Mouse (Mus musculus): Measurements from ENCODE around the gene Sp7.
A peak's percentile ranks its signal among the peaks of the same experiment; 100 is the strongest.
"Not testable (repeated sequence)": the region's sequence is repeated elsewhere in the genome, so short reads cannot be mapped to it uniquely, and the experiment has no call there.

The Sp7 gene

DNA sequence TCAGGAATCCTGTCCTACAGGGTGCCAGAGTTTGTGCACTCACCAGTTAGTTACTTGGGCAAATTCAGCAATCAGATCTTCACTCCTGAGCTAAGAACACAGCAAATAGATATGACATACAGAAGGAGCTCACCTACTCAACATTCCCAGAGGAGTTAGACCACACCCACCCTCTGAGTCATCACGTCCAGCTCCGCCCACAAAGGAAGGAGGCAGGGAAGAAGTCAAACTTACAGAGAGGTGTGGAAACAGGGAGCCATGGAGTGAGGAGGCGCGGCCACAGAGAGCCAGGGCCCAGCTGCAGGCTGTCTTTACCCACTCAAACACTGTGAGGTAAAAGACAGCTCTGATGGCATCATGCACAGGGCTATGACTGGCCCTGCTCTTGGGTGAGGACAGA lies 20.5 kb downstream of the Sp7 start:
- DNase-seq (ENCODE audit: low read depth, low spot score), result no peak

DNA sequence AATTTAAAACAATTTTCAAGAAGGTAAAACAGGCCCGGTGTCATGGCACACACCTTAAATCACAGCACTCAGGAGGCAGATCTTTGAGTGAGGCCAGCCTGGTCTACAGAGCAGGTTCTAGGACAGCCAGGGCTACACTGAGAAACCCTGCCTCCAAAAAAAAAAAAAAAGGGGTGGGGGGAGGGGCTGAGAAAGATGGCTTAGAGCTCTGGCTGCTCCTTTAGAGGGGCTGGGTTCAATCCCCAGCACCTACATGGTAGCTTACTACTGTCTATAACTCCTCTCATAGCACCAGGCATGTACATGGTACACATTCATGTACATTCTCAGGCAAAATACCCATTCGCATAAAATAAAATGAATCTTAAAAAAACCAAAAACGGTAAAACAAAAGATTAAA lies 22.5 kb downstream of the Sp7 start:
- DNase-seq (ENCODE audit: low read depth, low spot score), result no peak

DNA sequence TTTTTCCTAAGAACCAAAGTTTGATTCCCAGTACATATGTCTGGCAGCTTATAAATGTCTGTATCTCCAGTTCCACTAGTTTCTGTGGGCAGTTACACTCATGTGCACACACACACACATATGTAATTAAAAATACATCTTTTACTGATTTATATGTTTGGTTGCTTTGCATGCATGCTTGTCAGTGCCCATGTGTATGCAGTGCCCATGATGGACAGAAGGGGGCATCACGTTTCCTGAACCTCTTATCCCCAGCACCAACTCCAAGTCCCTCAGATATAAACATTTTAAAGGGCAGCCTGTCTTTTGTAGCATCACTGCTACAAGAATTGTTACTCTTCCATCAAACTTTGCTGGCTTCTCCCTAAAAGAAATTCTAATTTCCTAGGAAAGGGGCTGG lies 25.4 kb downstream of the Sp7 start:
- no peak for DNase-seq (ENCODE audit: low read depth, low spot score)

DNA sequence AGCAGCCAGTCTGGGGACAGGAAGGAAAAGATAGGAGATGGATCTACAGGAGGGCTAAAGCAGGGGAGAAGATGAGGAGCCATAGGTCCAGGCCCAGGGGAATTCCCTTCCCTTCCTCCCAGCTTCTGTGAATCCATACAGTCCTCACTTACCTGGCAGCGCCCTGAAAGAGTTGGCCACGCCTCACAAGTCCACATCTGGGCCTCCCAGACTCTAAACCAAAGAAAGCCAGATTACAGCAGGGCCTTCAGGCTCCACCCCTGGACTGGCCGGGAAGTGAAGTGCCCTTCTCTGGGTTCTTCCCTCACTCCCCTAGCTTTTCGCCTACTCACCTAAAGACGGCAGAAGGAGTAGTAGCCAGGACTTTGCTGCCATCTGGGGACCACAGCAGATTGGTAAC lies 27.4 kb downstream of the Sp7 start:
- no peak for DNase-seq (ENCODE audit: low read depth, low spot score)

DNA sequence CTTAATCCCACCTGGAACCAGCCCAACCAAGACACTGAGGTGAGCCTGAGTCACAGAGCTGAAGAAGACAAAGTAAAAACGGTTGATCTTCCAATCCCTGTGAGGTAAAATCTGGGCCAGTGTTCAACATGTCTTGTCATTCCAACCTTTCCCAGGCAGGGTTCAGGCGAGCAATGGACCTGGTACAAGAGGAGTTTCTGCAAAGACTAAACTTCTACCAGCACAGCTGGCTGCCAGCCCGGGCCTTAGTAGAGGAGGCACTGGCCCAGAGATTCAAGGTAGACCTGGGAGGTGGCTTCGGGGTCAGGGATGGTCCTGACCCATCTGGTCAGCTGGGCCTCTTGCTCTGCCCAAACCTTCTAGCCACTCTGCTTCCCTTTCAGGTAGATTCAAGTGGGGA lies 30.0 kb downstream of the Sp7 start:
- DNase-seq (ENCODE audit: low read depth, low spot score), result no peak

DNA sequence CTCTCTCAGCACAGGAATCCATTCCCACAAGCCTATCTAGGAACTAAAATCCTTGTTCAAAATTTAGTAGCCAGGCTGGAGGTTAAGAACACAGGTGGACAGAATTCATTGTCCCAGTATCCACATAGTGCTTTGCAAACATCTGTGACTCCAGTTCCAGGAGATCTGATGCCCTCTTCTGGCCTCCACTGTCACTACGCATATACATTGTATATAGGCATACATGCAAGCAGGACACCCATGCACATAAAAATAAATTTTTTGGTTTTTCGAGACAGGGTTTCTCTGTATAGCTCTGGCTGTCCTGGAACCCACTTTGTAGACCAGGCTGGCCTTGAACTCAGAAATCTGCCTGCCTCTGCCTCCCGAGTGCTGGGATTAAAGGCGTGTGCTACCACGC lies 31.1 kb downstream of the Sp7 start:
- not testable (repeated sequence) for DNase-seq (ENCODE audit: low read depth, low spot score)

DNA sequence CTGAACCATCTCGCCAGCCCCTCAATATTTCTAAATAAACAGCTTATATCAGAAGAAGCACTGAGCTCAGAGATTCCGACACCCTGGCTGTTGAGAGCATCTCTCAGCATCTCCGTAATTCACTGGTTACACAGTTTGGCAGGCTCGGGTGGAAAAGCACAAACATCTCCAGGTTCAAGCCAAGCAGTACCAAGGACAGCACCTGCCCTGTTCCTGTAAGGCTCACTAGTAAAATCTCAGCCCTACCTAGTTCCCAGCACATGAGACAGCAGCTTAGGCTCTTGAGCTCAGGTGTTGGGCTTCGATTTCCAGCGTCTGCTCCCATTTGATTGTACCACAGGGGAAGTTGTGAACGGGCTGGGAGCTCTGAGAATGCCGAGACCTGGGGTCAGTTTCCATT lies 31.7 kb downstream of the Sp7 start:
- DNase-seq (ENCODE audit: low read depth, low spot score), result no peak

DNA sequence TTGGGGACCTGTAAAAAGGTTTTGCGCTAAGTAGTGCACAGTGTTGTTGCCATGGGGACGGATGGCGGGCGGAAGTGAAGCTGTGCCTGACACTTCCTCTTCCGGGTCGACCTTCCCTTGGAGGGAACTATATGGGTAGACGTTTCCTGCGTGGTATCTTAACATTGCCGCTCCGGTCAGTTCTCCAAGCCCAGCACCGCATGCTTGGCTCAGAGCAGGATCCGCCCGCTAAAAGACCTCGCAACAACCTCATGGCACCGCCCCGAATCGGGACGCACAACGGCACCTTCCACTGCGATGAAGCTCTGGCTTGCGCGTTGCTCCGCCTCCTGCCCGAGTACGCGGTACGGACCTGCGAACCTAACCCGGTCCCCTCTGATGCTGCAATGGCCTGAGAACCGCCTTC lies 35.4 kb downstream of the Sp7 start, which contains the start of gene Myg1:
Gene Myg1 (plus strand): TSS at position 100 of the 406 bp plus-strand sequence.
- peak; percentile 73 for DNase-seq (ENCODE audit: low read depth, low spot score)

DNA sequence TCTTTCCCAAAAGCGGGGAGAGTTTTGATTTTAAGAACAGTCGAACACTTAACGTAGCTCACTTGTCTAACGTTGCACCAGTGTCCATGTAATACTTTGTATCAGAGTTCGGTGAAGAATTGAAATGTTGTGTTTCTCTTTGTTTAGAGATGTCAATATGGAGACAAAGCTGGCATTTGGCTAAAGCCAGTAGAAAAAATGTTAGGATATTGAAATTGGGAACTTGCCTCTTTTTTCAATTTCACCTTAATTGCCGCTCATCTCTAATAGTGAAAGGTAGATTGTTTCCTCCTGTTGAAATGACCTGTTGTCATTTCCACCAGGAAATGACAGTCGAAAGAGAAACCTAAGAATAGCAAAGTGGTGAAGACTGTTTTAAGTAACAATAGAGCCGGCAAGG lies 40.1 kb downstream of the Sp7 start:
- no peak for DNase-seq (ENCODE audit: low read depth, low spot score)

DNA sequence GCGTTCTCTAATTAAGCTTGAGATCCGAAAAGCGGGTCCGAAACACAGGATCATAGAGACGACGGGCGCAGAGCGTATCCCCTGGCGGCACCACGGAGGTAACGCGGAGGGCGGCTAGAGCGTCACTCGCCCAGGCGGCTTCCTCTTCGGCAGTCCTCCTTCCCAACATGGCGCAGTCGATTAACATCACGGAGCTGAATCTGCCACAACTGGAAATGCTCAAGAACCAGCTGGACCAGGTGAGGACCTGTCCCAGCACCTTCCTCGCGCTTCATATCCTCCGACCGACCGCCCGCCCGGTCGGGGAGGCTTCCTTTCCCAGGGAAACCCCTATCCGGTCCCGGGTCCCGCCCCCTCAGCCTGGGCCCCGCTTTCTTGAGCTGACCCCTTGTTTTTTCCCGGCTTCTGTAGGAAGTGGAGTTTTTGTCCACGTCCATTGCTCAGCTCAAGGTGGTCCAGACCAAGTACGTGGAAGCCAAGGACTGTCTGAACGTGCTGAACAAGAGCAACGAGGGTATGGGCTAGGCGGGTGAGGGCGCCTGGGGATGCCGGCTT lies 40.9 kb downstream of the Sp7 start, which contains the start of gene Pfdn5:
Gene Pfdn5 (plus strand): TSS at position 95 of the 555 bp plus-strand sequence.
- peak; percentile 71 for DNase-seq (ENCODE audit: low read depth, low spot score)

DNA sequence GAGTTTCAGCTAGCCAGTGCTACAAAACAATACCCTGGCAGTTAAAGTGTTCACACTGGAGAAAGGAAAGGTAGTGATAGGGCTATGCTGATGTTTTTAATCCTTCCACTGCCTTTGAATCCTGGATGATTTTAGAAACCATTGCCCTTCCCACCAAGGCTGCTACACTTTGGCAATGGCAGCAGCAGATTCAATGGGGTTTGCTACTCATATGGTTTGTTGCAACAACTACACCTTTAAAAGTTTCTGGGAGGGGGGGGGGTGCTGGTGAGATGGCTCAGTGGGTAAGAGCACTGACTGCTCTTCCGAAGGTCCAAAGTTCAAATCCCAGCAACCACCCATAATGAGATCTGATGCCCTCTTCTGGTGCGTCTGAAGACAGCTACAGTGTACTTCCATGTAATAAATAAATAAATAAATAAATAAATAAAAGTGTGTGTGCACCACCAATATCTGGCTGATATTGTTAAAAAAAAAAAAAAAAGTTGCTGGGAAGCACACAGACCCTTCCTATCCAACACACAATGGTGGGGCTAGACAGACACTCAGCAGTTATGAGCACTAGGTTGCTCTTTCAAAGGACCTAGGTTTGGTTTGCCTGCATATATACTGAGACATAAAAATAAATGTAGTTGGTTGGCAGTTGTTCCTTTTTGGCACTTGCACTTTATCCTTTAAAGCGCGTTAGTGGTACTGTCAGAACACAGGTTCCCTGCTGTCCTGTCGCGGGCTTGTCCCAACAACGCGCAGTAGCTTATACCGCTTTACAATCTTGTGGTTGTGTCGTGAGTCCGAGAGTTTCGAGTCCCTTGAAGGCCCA lies 42.1 kb downstream of the Sp7 start:
- no peak for DNase-seq (ENCODE audit: low read depth, low spot score)

DNA sequence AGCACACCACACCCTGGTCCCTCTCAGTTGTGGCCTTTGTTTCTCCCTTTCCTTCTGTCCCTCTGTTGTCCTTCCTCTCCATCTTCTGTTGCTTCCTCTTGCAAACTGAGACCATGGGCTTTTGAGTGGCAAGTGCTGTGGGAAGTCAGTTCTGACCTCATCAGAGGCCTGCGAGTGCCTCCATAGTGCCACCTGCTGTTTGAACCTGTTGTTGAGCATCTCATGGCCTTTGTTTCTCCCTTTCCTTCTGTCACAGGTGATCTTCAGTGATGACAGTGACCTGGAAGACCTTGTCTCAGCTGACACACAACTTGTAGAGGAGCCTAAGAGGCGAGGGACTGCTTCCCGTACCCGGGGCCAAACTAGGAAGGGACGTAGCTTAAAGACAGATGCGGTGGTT lies 50.7 kb downstream of the Sp7 start:
- DNase-seq (ENCODE audit: low read depth, low spot score), result no peak

DNA sequence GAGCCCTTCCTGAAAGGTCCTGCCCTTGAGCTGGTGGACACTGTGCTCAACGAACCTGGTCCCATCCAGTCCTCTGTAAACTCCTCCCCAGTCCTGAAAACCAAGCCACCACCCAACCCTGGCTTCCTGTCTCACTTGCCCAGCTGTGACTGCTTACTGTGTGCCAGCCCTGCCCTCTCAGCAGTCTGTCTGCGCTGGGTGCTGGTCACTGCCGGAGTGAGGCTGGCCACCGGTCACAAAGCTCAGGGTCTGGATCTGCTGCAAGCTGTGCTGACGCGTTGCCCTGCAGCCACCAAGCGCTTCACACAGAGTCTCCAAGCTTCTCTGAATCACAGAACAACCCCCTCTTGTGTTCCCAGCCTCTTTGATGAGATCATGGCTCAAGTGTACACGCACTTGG lies 51.7 kb downstream of the Sp7 start:
- no peak for DNase-seq (ENCODE audit: low read depth, low spot score)

DNA sequence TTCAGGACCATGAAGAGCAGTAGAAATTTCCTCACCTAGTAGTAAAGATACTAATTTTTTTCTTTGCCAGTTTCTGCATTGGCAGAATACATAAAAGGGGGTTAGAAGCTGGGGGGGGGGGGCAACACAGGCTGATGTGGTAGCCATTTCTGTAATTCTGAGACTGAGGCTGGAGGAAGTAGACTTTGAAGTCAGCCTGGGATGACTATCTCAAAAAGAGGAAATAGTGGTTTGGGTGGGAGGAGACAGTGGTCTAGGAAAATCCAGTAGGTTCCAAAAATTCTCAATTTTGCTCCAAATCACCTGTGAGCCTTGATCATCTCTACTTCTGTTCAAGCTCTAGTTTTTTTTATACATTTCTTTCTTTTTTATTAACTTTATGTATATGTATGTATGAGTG lies 55.5 kb downstream of the Sp7 start:
- DNase-seq (ENCODE audit: low read depth, low spot score), result no peak

DNA sequence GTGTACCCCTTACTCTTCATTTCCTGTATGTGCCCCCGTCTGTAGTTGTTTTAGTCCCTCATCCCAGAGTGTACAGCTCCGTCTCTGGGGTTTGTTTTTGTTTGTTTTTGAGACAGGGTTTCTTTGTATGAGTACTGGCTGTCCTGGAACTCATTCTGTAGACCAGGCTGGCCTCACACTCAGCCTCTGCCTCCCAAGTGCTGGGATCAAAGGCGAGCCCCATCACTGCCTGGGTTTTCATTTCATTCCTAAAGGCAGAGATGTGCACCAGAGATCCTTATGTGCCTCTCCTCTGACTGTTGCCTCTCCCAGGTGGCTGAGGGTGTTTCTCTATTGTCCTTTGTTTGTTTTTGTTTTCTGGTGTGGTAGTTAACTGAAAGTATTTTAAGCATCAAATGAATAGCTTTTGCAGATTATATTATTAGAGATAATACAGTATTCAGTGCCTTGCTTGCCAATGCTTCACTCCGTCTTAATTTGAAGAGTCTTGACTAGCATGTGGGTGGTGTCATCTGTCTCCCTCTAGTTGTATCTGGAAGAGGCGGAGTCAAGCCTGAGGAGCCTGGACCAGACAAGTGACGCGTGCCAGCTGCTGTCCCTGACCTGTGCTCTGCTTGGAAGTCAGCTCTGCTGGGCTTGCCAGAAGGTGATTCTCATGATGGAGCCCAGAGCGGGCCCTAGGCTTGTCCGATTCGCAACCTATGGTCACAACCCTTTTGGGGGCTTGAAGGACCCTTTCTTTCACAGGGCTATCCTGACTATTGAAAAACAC lies 56.7 kb downstream of the Sp7 start:
- no peak for DNase-seq (ENCODE audit: low read depth, low spot score)

DNA sequence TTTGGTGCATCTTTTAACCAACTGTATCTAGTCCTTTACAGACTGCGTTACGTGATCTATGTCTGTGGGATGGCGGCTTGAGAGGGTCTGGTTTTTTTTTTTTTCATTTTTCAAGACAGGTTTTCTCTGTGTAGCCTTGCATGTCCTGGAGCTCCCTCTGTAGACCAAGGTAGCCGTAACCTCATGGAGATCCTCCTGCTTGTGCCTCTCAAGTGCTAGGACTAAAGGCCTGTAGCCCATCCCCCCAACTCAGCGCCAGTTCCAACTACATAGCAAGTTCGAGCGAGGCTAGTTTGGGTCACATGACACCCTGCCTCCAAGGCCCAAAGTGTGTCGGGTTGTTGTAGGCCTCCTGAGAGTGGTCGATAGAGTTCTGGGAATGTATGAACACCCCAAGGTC lies 58.3 kb downstream of the Sp7 start:
- no peak for DNase-seq (ENCODE audit: low read depth, low spot score)
